Mouse (Mus musculus) urinary bladder, postnatal 10 days (tissue): ENCODE data around the gene Pkhd1.
"Not testable (repeated sequence)": the region's sequence is repeated elsewhere in the genome, so short reads cannot be mapped to it uniquely, and the experiment has no call there.

ENCODE experiments used
- DNase-seq: peaks from one replicate; pipeline ENCODE4 v3.0.0; 2022; ENCODE audit warnings: low spot score

Pkhd1 gene

DNA sequence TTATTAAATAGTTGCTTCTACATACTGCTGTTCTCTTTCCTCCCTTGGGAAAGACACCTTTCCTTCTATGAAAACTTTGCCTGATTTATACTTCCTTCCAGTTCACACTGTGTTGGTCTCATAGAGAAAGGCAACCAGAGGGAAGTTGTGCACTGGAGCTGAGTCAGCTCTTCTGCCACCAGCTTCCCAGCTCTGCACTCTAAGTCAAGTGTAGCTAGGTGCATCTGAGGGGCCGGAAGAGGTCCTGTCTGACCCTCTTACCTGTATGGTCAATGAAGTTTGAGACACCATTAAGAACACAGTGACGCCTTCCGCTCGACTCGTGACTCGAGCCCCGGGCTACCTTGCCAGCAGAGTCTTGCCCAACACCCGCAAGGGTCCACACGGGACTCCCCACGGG, 131.8 kb downstream of the Pkhd1 start:
- no peak for DNase-seq

GRCm38 (mm10) chr1:20481843-20482242, 136.0 kb downstream of the Pkhd1 start:
- no peak for DNase-seq

DNA sequence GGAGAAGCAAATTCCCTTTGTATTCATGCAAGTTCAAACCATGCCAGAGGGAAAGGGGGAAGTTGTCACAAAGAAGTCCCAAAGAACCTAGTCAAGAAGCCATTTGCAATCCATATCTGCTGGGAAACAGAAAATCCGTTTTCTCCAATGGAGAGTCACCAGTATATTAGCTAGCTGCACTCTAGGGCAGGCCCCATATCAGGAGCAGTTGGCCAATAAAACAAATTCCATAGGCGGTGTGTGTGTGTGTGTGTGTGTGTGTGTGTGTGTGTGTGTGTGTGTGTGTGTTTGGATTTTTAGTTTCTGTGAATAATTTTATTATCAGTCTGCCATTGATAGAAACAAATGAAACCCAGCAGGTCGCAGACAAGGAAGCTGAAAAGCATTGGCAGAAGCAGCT, 139.2 kb downstream of the Pkhd1 start:
- no peak for DNase-seq

- DNase-seq: no peak
Measured at GRCm38 (mm10) chr1:20478266-20478659, 139.6 kb downstream of the Pkhd1 start.

DNA sequence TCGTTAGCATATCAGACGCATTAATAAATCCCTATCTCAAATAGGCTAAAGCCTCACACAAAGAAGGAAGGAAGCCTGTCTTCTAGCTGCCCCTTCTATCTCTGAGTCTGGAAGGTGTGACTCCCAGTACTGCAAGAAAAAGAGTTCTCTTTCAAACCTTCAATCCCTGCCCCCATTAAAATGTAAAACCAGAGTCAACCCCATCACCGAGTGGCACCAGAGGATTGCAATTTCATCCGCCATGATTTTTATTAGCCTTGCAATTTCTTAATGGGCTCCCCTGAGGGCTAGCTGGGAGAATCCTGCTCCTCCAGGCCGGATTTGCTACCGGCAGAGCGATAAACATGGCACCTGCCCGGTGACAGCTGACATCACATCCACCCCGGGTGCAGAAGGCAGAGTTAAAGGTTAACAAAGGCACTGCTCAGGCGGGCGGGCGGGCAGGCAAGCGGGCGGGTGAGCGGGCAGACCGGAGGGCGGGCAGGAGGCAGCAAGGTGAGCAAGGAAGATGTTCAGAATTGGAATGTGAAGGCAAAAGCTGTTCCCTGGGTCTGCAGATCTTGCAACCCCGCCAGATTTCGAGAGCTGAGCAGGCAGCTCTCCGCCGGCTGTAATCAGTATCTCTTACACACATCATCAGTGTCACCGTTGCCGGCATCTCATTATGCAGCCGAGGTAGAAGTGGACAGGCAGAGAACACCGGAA, 140.2 kb downstream of the Pkhd1 start:
- DNase-seq: no peak

- no peak for DNase-seq
Measured at GRCm38 (mm10) chr1:20470770-20471169, 147.1 kb downstream of the Pkhd1 start.

DNA sequence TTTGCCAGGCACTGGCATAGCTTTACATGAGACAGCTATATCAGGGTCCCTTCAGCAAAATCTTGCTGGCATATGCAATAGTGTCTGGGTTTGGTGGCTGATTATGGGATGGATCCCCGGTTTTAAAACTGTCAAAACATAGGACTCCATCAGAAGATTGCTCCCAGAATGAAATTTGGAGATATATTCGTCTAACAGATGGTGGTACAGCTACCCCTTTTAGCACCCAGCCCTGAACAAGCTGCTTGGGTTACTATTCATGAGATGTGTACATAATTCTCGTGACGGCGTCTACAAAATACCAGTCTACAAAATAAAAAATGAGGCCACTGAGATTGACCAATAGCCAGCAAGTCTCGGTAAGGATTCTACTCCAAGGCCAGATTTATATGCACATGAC, 147.5 kb downstream of the Pkhd1 start:
- DNase-seq: no peak

GRCm38 (mm10) chr1:20466481-20466880, 151.4 kb downstream of the Pkhd1 start:
- DNase-seq: no peak

GRCm38 (mm10) chr1:20454621-20455020, 163.2 kb downstream of the Pkhd1 start:
- DNase-seq: no peak

- no peak for DNase-seq
Measured at GRCm38 (mm10) chr1:20450074-20450473, 167.8 kb downstream of the Pkhd1 start.

DNA sequence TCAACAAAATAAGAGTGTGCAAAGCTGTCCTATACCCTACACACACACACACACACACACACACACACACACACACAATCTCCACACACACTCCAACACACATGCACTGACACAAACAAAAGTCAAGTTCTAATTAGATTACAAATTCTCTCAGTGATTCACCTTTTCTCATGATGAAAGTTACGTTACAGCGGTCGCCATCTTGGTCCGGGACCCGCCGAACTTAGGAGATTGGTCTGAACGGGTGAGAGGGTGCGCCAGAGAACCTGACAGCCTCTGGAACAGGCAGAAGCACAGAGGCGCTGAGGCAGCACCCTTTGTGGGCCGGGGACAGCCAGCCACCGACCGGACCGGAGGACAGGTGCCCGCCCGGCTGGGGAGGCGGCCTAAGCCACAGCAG, 185.8 kb downstream of the Pkhd1 start:
- not testable (repeated sequence) for DNase-seq

DNA sequence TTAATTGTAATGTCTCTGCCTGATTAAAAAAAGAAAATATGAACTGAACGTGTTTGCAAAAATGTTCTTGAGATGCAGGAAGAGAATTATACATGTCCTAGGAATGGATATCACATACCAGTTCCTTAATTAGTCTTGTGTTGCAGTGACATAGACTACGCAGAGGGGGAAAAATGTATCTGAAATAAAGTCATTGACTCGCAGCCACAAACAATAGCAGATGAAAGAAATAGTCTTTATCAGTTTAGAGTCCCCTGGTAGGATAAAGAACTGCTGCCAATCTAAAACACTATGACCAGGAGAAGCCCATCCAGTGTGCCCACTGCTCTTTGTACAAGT, 188.8 kb downstream of the Pkhd1 start:
- DNase-seq: no peak

- no peak for DNase-seq
Measured at GRCm38 (mm10) chr1:20428370-20429055, 189.4 kb downstream of the Pkhd1 start.

- DNase-seq: no peak
Measured at GRCm38 (mm10) chr1:20409411-20409967, 208.4 kb downstream of the Pkhd1 start.

DNA sequence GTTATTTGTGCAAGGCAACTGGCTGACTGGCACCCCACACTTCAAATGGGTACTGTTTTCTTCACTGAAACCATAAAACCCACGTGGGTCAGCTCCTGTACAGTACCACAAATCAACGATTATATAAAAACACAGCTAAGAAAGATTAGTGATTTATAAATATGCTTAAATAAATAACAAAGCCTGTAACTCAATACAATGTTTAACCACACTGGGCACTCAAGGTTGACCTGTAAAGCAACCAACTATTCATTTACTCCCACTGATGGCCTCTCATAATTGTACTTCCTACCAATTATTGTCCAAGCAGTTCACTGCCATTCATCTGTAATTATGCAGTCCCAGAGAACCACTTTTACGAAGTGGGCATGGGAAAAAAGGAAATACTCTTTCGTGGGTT, 219.5 kb downstream of the Pkhd1 start:
- DNase-seq: no peak

DNA sequence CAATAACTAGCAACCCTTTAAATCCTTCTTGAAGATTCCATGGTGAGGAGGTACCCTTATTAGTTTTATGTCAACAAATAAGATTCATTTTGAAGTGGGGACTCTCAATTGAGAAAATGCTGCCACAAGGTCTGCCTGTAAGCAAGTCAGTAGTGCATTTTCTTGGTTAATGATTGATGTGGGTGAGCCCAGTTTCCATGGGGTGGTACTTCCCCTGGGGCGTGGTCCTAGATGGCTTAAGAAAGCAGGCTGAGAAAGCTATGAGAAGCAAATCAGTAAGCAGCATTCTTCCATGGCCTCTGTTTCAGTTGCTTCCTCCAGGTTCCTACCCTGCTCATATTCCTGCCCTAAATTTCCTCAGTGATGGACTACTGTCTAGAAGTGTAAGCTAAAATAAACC, 253.4 kb downstream of the Pkhd1 start:
- no peak for DNase-seq

GRCm38 (mm10) chr1:20344651-20345050, 273.2 kb downstream of the Pkhd1 start:
- no peak for DNase-seq

- DNase-seq: no peak
Measured at GRCm38 (mm10) chr1:20311485-20311884, 306.4 kb downstream of the Pkhd1 start.

DNA sequence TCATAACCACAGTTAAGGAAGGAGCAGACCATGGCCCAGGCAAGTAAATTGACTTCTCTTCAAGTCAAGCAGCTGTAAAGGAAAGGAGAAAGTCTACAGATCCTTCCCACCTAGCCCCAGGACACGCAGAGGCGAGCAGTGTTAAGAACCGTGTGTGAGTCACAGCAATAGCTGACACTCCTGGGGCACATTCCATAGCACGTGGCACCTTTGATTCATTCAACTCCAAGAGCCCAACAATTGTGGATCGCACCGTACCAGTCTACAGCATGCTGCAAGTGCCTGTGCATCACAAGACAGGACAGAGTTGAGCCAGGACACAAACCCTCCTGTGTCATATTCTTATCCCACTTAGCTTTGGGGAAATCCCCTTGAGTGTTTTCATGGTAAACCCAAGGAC, 306.9 kb downstream of the Pkhd1 start:
- DNase-seq: no peak

GRCm38 (mm10) chr1:20306116-20306515, 311.7 kb downstream of the Pkhd1 start:
- DNase-seq: no peak

- no peak for DNase-seq
Measured at GRCm38 (mm10) chr1:20302943-20303578, 314.8 kb downstream of the Pkhd1 start.

- no peak for DNase-seq
Measured at GRCm38 (mm10) chr1:20302187-20302942, 315.5 kb downstream of the Pkhd1 start.
